Mouse (Mus musculus): Measurements from ENCODE around the gene Ppm1n. TPM values are rescaled to one million over a fixed set of nuclear protein-coding genes. Genes with fewer than 3 reads are reported as not detected.

Gene Ppm1n
- total and polyA plus RNA-seq, 3 experiments, result not detected

DNA sequence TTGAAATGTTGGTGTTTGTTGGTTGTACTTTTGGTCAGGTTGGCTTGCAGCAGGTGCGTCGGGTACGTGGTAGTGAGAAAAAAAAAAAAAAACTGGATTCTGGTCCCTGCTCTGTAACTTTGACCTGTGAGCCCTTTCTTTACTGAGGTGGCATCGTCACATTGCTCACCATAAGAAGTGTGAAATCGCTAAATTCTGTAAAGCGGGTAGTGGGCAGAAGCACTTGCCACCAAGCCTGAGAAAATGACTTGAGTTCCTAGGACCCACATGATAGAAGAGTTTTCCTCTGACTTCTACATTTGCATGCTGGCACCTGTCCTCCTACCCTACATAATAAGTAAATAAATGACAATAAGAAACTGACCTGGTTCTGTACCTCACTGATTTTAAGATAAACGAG lies 40.8 kb upstream of the Ppm1n start:
- H3K27ac ChIP-seq (ENCODE audit: control insufficient read depth, low read depth, low read length), result no peak overlapping the region
- H3K4me3 ChIP-seq (ENCODE audit: control insufficient read depth in 1 of 2, insufficient read depth in 1 of 2, low read depth in 2 of 2, low read length in 2 of 2), result no peak overlapping the region
- TF ChIP-seq CHD2 (IDR thresholded peaks at IDR 0.05; ENCODE audit: low read length) (no peak), USF1 (IDR thresholded peaks at IDR 0.05; ENCODE audit: low read depth, low read length) (no peak), POLR2AphosphoS2 (IDR thresholded peaks at IDR 0.05; ENCODE audit: low read length) (no peak), KAT2A (conservative IDR thresholded peaks at IDR 0.05; ENCODE audit: low read depth, low read length) (no peak), RAD21 (IDR thresholded peaks at IDR 0.05; ENCODE audit: low read depth, low read length) (no peak), SMC3 (IDR thresholded peaks at IDR 0.05; ENCODE audit: low read depth, low read length) (no peak), EP300 (IDR thresholded peaks at IDR 0.05; ENCODE audit: low read depth in 1 of 2, low read length in 2 of 2) (no peak), SIN3A (IDR thresholded peaks at IDR 0.05; ENCODE audit: low read length) (no peak), HCFC1 (IDR thresholded peaks at IDR 0.05; ENCODE audit: low read depth, low read length) (no peak), USF2 (IDR thresholded peaks at IDR 0.05; ENCODE audit: borderline replicate concordance in 1 of 2, insufficient read depth in 1 of 2, low read depth in 1 of 2, low read length in 2 of 2) (no peak), POLR2A (IDR thresholded peaks at IDR 0.05; ENCODE audit: control insufficient read depth in 1 of 2, insufficient read depth in 1 of 2, low read depth in 1 of 2, low read length in 2 of 2, poor library complexity in 1 of 2) (no peak)
- H3K9ac ChIP-seq (ENCODE audit: control insufficient read depth, low read depth, low read length, poor library complexity, severe bottlenecking), result no peak overlapping the region
- no peak for DNase-seq (ENCODE audit: low read depth, low spot score)
- H3K27me3 ChIP-seq (ENCODE audit: control insufficient read depth in 1 of 2, insufficient read depth in 2 of 2, low read length in 2 of 2), result peaks cover 0 to 2% of the 10 kb centered on the region in 2 experiments; a peak in 1 of 4 replicates
- peaks cover 0 to 5% of the 10 kb centered on the region in 2 experiments; a peak in 2 of 4 replicates for H3K36me3 ChIP-seq (ENCODE audit: control insufficient read depth in 1 of 2, insufficient read depth in 2 of 2, low read length in 2 of 2)
- no peaks in the 10 kb centered on the region for H3K9me3 ChIP-seq (replicated peaks; ENCODE audit: insufficient read depth, low read length)
- H3K79me2 ChIP-seq (ENCODE audit: control insufficient read depth, insufficient read depth, low read length, poor library complexity), result no peaks in the 10 kb centered on the region
- H3K4me1 ChIP-seq (ENCODE audit: control insufficient read depth in 1 of 2, insufficient read depth in 2 of 2, low read length in 2 of 2), result peaks cover 4 to 32% of the 10 kb centered on the region in 2 experiments

DNA sequence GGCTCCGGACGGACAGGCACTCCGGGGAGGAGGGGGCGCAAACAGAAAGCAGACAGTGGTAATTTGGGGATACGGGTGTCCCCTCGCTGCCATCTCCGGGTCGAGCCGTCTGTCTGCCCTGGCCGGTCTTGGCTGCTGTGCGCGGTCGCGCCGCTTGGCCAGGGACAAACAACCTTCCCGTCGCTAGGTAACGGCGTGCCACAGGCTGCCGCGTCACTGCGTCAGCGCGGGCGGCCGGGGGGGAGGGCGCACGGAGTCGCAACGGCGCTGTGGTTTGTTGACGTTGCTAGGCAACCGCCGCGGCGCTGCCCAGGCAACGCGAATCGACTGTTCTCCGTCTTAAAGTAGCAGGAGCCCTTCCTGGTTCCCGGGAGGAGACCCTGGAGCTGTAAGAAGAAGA lies 40.0 kb upstream of the Ppm1n start:
- Histone ChIP-seq H3K79me2 (ENCODE audit: control insufficient read depth, insufficient read depth, low read length, poor library complexity) (no peaks in the 10 kb centered on the region), H3K27ac (ENCODE audit: control insufficient read depth, low read depth, low read length) (no peak overlapping the region), H3K36me3 (ENCODE audit: control insufficient read depth in 1 of 2, insufficient read depth in 2 of 2, low read length in 2 of 2) (no peaks in the 10 kb centered on the region), H3K4me3 (ENCODE audit: control insufficient read depth in 1 of 2, insufficient read depth in 1 of 2, low read depth in 2 of 2, low read length in 2 of 2) (peak overlapping the region in 1 of 2 experiments; percentile 66; a peak in 3 of 4 replicates), H3K27me3 (ENCODE audit: control insufficient read depth in 1 of 2, insufficient read depth in 2 of 2, low read length in 2 of 2) (peaks cover 0 to 2% of the 10 kb centered on the region in 2 experiments; a peak in 1 of 4 replicates), H3K9ac (ENCODE audit: control insufficient read depth, low read depth, low read length, poor library complexity, severe bottlenecking) (peak overlapping the region; percentile 52), H3K9me3 (replicated peaks; ENCODE audit: insufficient read depth, low read length) (no peaks in the 10 kb centered on the region), H3K4me1 (ENCODE audit: control insufficient read depth in 1 of 2, insufficient read depth in 2 of 2, low read length in 2 of 2) (peaks cover 0 to 25% of the 10 kb centered on the region in 2 experiments; a peak in 2 of 4 replicates)
- peak; percentile 95 for DNase-seq (ENCODE audit: low read depth, low spot score)
- TF ChIP-seq CHD1 (IDR thresholded peaks at IDR 0.05; ENCODE audit: low read depth, low read length), result no peak
- peak; percentile 32; the same call in 1 of the 2 replicates for TF ChIP-seq ELF1 (IDR thresholded peaks at IDR 0.05; ENCODE audit: low read depth, low read length)
- TF ChIP-seq POLR2AphosphoS2 (IDR thresholded peaks at IDR 0.05; ENCODE audit: low read length), result no peak
- TF ChIP-seq MXI1 (IDR thresholded peaks at IDR 0.05; ENCODE audit: low read depth, low read length), result peak; percentile 90; the same call in 1 of the 2 replicates
- TF ChIP-seq HCFC1 (IDR thresholded peaks at IDR 0.05; ENCODE audit: low read depth, low read length), result peak; percentile 66; the same call in 1 of the 2 replicates
- no peak for TF ChIP-seq EP300 (IDR thresholded peaks at IDR 0.05; ENCODE audit: low read depth in 1 of 2, low read length in 2 of 2)
- peak; percentile 96 for TF ChIP-seq SIN3A (IDR thresholded peaks at IDR 0.05; ENCODE audit: low read length)

Measured in MEL (cell line).